Comparison of ENCODE assay signal across 8 mouse cellular contexts in genomic region chr2:155619817-155620216, GRCm38 (mm10). TPM values are rescaled to one million over a fixed set of nuclear protein-coding genes. Genes with fewer than 3 reads are reported as not detected.
DNase-seq lines count a peak whose midpoint lies in the region; ATAC-seq and TF ChIP-seq lines count a peak whose summit lies in the region.

No protein-coding gene starts in this region.

- peak; percentile 93 to 94 for DNase-seq in B cell, adult 2 months
- DNase-seq in adrenal gland, postnatal 4 days (ENCODE audit: low spot score in 2 of 2) = peak; percentile 83 to 85
- peak; percentile 86 for DNase-seq in kidney, postnatal 0 days (ENCODE audit: low spot score)
- peak; percentile 87 for DNase-seq in naive thymus-derived CD4-positive, alpha-beta T cell, adult 2 months (ENCODE audit: low read depth)

- no peaks in the 10 kb centered on the region for H3K27me3 ChIP-seq in embryonic facial prominence, embryonic 15.5 days
- H3K27me3 ChIP-seq in heart, embryonic 13.5 days (replicated peaks) = peaks cover 23% of the 10 kb centered on the region
- no peaks in the 10 kb centered on the region for H3K27me3 ChIP-seq in kidney, postnatal 0 days (ENCODE audit: insufficient read depth, low read length)
- H3K27me3 ChIP-seq in liver, embryonic 12.5 days (replicated peaks) = peaks cover 6% of the 10 kb centered on the region; the same call in 1 of the 2 replicates
- H3K27me3 ChIP-seq in stomach, embryonic 15.5 days (replicated peaks) = 0 out of 2 replicates have a peak, but pooled peaks cover 8% of the 10 kb centered on the region

- ATAC-seq in embryonic facial prominence, embryonic 15.5 days (ENCODE audit: insufficient number of reproducible peaks, low FRiP score, low TSS enrichment, low read depth) = peak; percentile 30
- ATAC-seq in heart, embryonic 13.5 days (ENCODE audit: extremely low read depth, insufficient number of reproducible peaks, low FRiP score, low TSS enrichment) = no peak
- peak; percentile 65 for ATAC-seq in kidney, postnatal 0 days (replicated peaks; ENCODE audit: low FRiP score, low read depth)
- ATAC-seq in liver, embryonic 12.5 days = peak; percentile 67
- ATAC-seq in stomach, embryonic 15.5 days (ENCODE audit: insufficient read depth, low FRiP score, low read depth) = peak; percentile 62; the same call in 1 of the 2 replicates

- H3K27ac ChIP-seq in embryonic facial prominence, embryonic 15.5 days (replicated peaks) = no peak overlapping the region
- H3K27ac ChIP-seq in heart, embryonic 13.5 days (replicated peaks) = no peak overlapping the region
- no peak overlapping the region for H3K27ac ChIP-seq in kidney, postnatal 0 days
- H3K27ac ChIP-seq in liver, embryonic 12.5 days = no peak overlapping the region; the same call in none of the 2 replicates
- H3K27ac ChIP-seq in stomach, embryonic 15.5 days = no peak overlapping the region

- H3K4me3 ChIP-seq in embryonic facial prominence, embryonic 15.5 days (replicated peaks) = no peak overlapping the region
- H3K4me3 ChIP-seq in heart, embryonic 13.5 days = no peak overlapping the region
- H3K4me3 ChIP-seq in kidney, postnatal 0 days (replicated peaks; ENCODE audit: low read depth, low read length) = no peak overlapping the region
- H3K4me3 ChIP-seq in liver, embryonic 12.5 days = no peak overlapping the region
- no peak overlapping the region for H3K4me3 ChIP-seq in stomach, embryonic 15.5 days (replicated peaks)

- H3K36me3 ChIP-seq in embryonic facial prominence, embryonic 15.5 days = no peaks in the 10 kb centered on the region
- H3K36me3 ChIP-seq in heart, embryonic 13.5 days = peaks cover 96% of the 10 kb centered on the region
- no peaks in the 10 kb centered on the region for H3K36me3 ChIP-seq in kidney, postnatal 0 days (ENCODE audit: insufficient read depth, low read length)
- no peaks in the 10 kb centered on the region for H3K36me3 ChIP-seq in liver, embryonic 12.5 days
- H3K36me3 ChIP-seq in stomach, embryonic 15.5 days = no peaks in the 10 kb centered on the region

- no peak overlapping the region for H3K4me2 ChIP-seq in embryonic facial prominence, embryonic 15.5 days (replicated peaks)
- H3K4me2 ChIP-seq in heart, embryonic 13.5 days = no peak overlapping the region
- no peak overlapping the region for H3K4me2 ChIP-seq in kidney, postnatal 0 days (ENCODE audit: low read length)
- no peak overlapping the region for H3K4me2 ChIP-seq in liver, embryonic 12.5 days
- no peak overlapping the region for H3K4me2 ChIP-seq in stomach, embryonic 15.5 days

- H3K9me3 ChIP-seq in embryonic facial prominence, embryonic 15.5 days (replicated peaks) = no peaks in the 10 kb centered on the region
- H3K9me3 ChIP-seq in heart, embryonic 13.5 days = no peaks in the 10 kb centered on the region
- H3K9me3 ChIP-seq in kidney, postnatal 0 days (replicated peaks; ENCODE audit: low read length) = no peaks in the 10 kb centered on the region
- H3K9me3 ChIP-seq in liver, embryonic 12.5 days (replicated peaks) = no peaks in the 10 kb centered on the region
- H3K9me3 ChIP-seq in stomach, embryonic 15.5 days = no peaks in the 10 kb centered on the region

- no peak overlapping the region for H3K9ac ChIP-seq in embryonic facial prominence, embryonic 15.5 days
- peak overlapping the region; percentile 57; the same call in 1 of the 2 replicates for H3K9ac ChIP-seq in heart, embryonic 13.5 days
- H3K9ac ChIP-seq in kidney, postnatal 0 days (ENCODE audit: low read depth, low read length) = no peak overlapping the region
- no peak overlapping the region; the same call in 1 of the 2 replicates for H3K9ac ChIP-seq in liver, embryonic 12.5 days
- no peak overlapping the region for H3K9ac ChIP-seq in stomach, embryonic 15.5 days

- 17% methylated on average over 8 of the region's 8 CpGs for WGBS in embryonic facial prominence, embryonic 15.5 days
- 17% methylated on average over 8 of the region's 8 CpGs for WGBS in heart, embryonic 13.5 days
- 15% methylated on average over 8 of the region's 8 CpGs for WGBS in kidney, postnatal 0 days
- 14% methylated on average over 8 of the region's 8 CpGs for WGBS in liver, embryonic 12.5 days (ENCODE audit: insufficient replicate concordance)
- WGBS in stomach, embryonic 15.5 days = 16% methylated on average over 8 of the region's 8 CpGs

- no peaks in the 10 kb centered on the region for H3K4me1 ChIP-seq in embryonic facial prominence, embryonic 15.5 days
- H3K4me1 ChIP-seq in heart, embryonic 13.5 days = peaks cover 30% of the 10 kb centered on the region
- H3K4me1 ChIP-seq in kidney, postnatal 0 days (replicated peaks; ENCODE audit: insufficient read depth, low read length) = no peaks in the 10 kb centered on the region
- peaks cover 86% of the 10 kb centered on the region for H3K4me1 ChIP-seq in liver, embryonic 12.5 days
- no peaks in the 10 kb centered on the region for H3K4me1 ChIP-seq in stomach, embryonic 15.5 days

- peak; percentile 91 for TF ChIP-seq CTCF in kidney, postnatal 0 days (IDR thresholded peaks at IDR 0.05; ENCODE audit: low read depth)

RNA-seq across cellular contexts. Expression of gene Myh7b, which starts 8.8 kb away (rescaled TPM):
- total RNA-seq in adrenal gland, postnatal 4 days (2021) = 1 to 10 TPM in 1 of 2 experiments, under 1 TPM in 1; 0.62 to 1.8 TPM
- polyA plus RNA-seq in embryonic facial prominence, embryonic 15.5 days (2015; fragmentation: Nextera tagmentation; extraction: Ambion mirVana) = 1.7 and 2.2 TPM in 2 replicates
- polyA plus RNA-seq in heart, embryonic 13.5 days (2015; fragmentation: Nextera tagmentation; extraction: Ambion mirVana) = 17.7 and 21.2 TPM in 2 replicates
- 0.37 and 0.47 TPM in 2 replicates for polyA plus RNA-seq in kidney, postnatal 0 days (2015; fragmentation: Nextera tagmentation; extraction: Ambion mirVana)
- polyA plus RNA-seq in liver, embryonic 12.5 days (2016; fragmentation: Nextera tagmentation; extraction: Ambion mirVana) = 6.0 TPM in 2 replicates
- 0.71 and 0.86 TPM in 2 replicates for polyA plus RNA-seq in stomach, embryonic 15.5 days (2015; fragmentation: Nextera tagmentation; extraction: Ambion mirVana)

RNA-seq across cellular contexts. Expression of gene Gss, which starts 27.2 kb away (rescaled TPM):
- total RNA-seq in adrenal gland, postnatal 4 days (2021) = 10 to 100 TPM; 38.7 to 39.6 TPM
- polyA plus RNA-seq in embryonic facial prominence, embryonic 15.5 days (2015; fragmentation: Nextera tagmentation; extraction: Ambion mirVana) = 31.0 and 33.0 TPM in 2 replicates
- polyA plus RNA-seq in heart, embryonic 13.5 days (2015; fragmentation: Nextera tagmentation; extraction: Ambion mirVana) = 24.2 and 25.6 TPM in 2 replicates
- 114 and 129 TPM in 2 replicates for polyA plus RNA-seq in kidney, postnatal 0 days (2015; fragmentation: Nextera tagmentation; extraction: Ambion mirVana)
- polyA plus RNA-seq in liver, embryonic 12.5 days (2016; fragmentation: Nextera tagmentation; extraction: Ambion mirVana) = 64.0 and 64.1 TPM in 2 replicates
- polyA plus RNA-seq in stomach, embryonic 15.5 days (2015; fragmentation: Nextera tagmentation; extraction: Ambion mirVana) = 43.4 and 43.9 TPM in 2 replicates
